Mouse (Mus musculus): Measurements from ENCODE around the gene Aqr. TPM values are rescaled to one million over a fixed set of nuclear protein-coding genes. Genes with fewer than 3 reads are reported as not detected.
"Not testable (repeated sequence)": the region's sequence is repeated elsewhere in the genome, so short reads cannot be mapped to it uniquely, and the experiment has no call there.

The Aqr gene
- total RNA-seq (2021), result 10 to 100 TPM; 19.6 to 21.2 TPM
- long read RNA-seq, experiment 1, full-length matches to known transcripts, result 6 of 9 reads
- long read RNA-seq, experiment 1, partial matches to known transcripts, result 2 of 9 reads
- long read RNA-seq, experiment 1, other reads (novel, unspliced or antisense), result 1 of 9 reads
- long read RNA-seq, experiment 2, full-length matches to known transcripts, result 11 of 15 reads
- long read RNA-seq, experiment 2, partial matches to known transcripts, result 1 of 15 reads
- long read RNA-seq, experiment 2, other reads (novel, unspliced or antisense), result 3 of 15 reads

- intact Hi-C loops (cut with DNase I); DNase-seq: not testable (repeated sequence)
Observed at GRCm38 (mm10) chr2:114186924-114187323, at the start of gene Aqr. Gene Aqr, minus strand, starts transcription at chr2:114187024.

GRCm38 (mm10) chr2:114236566-114236965, 49.7 kb upstream of the Aqr start:
- intact Hi-C loops (cut with DNase I), result no loop called here
- DNase-seq, result no peak

GRCm38 (mm10) chr2:114235584-114235983, 48.8 kb upstream of the Aqr start:
- intact Hi-C loops (cut with DNase I), result no loop called here
- no peak for DNase-seq

- DNase-seq, result no peak
- intact Hi-C loops (cut with DNase I), result no loop called here
Observed at GRCm38 (mm10) chr2:114231248-114231647, 44.4 kb upstream of the Aqr start.

- DNase-seq, result no peak
Observed at GRCm38 (mm10) chr2:114228672-114229071, 41.8 kb upstream of the Aqr start.

GRCm38 (mm10) chr2:114205036-114205435, 18.2 kb upstream of the Aqr start:
- intact Hi-C loops (cut with DNase I), result no loop called here

More at GRCm38 (mm10) chr2:114228672-114229071, 41.8 kb upstream of the Aqr start:
- intact Hi-C loops (cut with DNase I), result no loop called here

GRCm38 (mm10) chr2:114201574-114201973, 14.8 kb upstream of the Aqr start:
- intact Hi-C loops (cut with DNase I), result no loop called here
- DNase-seq, result no peak

More at GRCm38 (mm10) chr2:114205036-114205435, 18.2 kb upstream of the Aqr start:
- DNase-seq, result no peak

- peak; percentile 80 to 84 for DNase-seq
- intact Hi-C loops (cut with DNase I), result no loop called here
Observed at GRCm38 (mm10) chr2:114200932-114201559, 14.2 kb upstream of the Aqr start, which contains the start of gene Zfp770. Gene Zfp770, minus strand, starts transcription at chr2:114201469.

- intact Hi-C loops (cut with DNase I), result no loop called here
- no peak for DNase-seq
Observed at GRCm38 (mm10) chr2:114196421-114196820, 9.6 kb upstream of the Aqr start.

GRCm38 (mm10) chr2:114177802-114178733, 8.8 kb downstream of the Aqr start:
- intact Hi-C loops (cut with DNase I), result no loop called here
- DNase-seq, result no peak

GRCm38 (mm10) chr2:114174651-114175484, 12.0 kb downstream of the Aqr start:
- DNase-seq, result peak; percentile 72 to 81
- intact Hi-C loops (cut with DNase I), result no loop called here

GRCm38 (mm10) chr2:114173248-114173647, 13.6 kb downstream of the Aqr start:
- intact Hi-C loops (cut with DNase I), result no loop called here
- no peak for DNase-seq

- no peak for DNase-seq
- intact Hi-C loops (cut with DNase I), result no loop called here
Observed at GRCm38 (mm10) chr2:114167837-114168236, 19.0 kb downstream of the Aqr start.

GRCm38 (mm10) chr2:114161978-114162377, 24.8 kb downstream of the Aqr start:
- intact Hi-C loops (cut with DNase I), result no loop called here
- DNase-seq, result no peak

GRCm38 (mm10) chr2:114157345-114157744, 29.5 kb downstream of the Aqr start:
- intact Hi-C loops (cut with DNase I), result no loop called here
- no peak for DNase-seq

- intact Hi-C loops (cut with DNase I), result no loop called here
- DNase-seq, result no peak
Observed at GRCm38 (mm10) chr2:114156639-114157038, 30.2 kb downstream of the Aqr start.

GRCm38 (mm10) chr2:114153247-114153646, 33.6 kb downstream of the Aqr start:
- no peak for DNase-seq
- intact Hi-C loops (cut with DNase I), result no loop called here

GRCm38 (mm10) chr2:114146864-114147458, 39.9 kb downstream of the Aqr start:
- DNase-seq, result no peak
- intact Hi-C loops (cut with DNase I), result loop anchor here (5.0 kb wide), 1 partner anchor 180 kb away; no protein-coding TSS in a partner anchor

GRCm38 (mm10) chr2:114145315-114145801, 41.5 kb downstream of the Aqr start:
- peak; percentile 43 to 63 for DNase-seq
- intact Hi-C loops (cut with DNase I), result loop anchor here (2.0 to 5.0 kb wide), 2 partner anchors 178 to 279 kb away; no protein-coding TSS in a partner anchor

Measured in heart, postnatal 14 days (tissue).